Mouse (Mus musculus) right cerebral cortex, adult 18-20 months (tissue): ENCODE data around the gene Plekha6.
"Not testable (repeated sequence)": the region's sequence is repeated elsewhere in the genome, so short reads cannot be mapped to it uniquely, and the experiment has no call there.

Source experiments
- DNase-seq: peaks from one replicate; pipeline ENCODE4 v3.0.0; 2022; ENCODE audit warnings: mixed read lengths

The Plekha6 gene

GRCm38 (mm10) chr1:133328299-133328795 is 164.3 kb downstream of the Plekha6 start:
- DNase-seq: no peak

GRCm38 (mm10) chr1:133328896-133329637 is 165.1 kb downstream of the Plekha6 start:
- no peak for DNase-seq

GRCm38 (mm10) chr1:133329638-133329964 is 165.6 kb downstream of the Plekha6 start:
- no peak for DNase-seq

DNA sequence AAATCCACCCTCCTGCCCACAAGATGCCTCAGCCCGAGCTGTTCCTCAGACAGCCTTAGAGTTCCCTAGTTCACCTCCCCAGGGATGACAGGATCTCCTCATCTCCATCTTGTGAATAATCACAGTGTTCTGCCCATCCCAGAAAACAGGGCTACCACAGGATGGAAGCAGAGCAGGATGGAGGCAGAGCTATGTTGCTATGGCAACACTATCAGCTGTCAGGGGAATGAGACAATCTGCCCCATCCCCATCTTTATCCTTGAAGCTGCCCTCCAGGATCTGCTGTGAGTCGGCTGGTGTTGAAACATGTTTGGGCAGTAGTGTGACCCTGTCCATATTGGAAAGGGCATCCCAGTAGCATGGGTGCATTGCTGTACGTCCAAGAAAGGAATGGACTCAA is 167.1 kb downstream of the Plekha6 start:
- DNase-seq: no peak

DNA sequence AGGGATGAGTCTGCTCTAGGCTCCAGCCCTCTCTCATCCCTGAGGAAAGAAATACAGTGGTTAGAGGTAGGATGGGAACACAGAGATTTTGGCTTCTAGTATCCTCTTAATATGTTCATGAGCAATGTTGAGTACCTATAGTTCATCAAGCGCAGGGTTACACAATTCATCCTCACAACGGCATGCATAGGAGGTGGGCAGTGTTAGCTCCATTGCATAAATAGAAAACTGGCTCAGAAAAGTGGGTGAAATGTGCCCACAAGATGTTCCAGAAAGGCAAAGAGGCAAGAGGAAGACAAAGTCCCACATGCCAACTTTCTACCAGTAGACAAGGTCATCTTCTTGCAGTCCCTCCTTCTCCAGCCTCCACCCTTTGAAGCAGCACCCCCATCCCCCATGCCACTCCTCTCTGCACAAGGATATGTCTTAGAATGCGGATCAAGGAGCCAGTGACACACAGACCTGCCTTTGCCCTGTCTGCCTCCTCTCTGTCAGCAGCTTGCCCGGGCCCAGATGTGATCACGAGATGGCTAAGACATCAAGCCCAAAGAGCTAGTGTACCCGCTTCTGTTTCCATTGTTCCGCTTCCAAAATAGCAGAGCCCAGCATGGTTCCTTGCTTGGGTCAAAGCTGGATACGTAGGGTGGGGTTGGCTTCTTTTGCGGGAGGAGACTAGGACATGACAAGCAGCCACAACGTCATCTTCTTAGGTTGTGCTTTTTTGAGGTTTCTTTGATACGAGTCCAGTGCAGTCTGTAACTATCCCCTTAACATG is 168.8 kb downstream of the Plekha6 start:
- peak; percentile 39 for DNase-seq

DNA sequence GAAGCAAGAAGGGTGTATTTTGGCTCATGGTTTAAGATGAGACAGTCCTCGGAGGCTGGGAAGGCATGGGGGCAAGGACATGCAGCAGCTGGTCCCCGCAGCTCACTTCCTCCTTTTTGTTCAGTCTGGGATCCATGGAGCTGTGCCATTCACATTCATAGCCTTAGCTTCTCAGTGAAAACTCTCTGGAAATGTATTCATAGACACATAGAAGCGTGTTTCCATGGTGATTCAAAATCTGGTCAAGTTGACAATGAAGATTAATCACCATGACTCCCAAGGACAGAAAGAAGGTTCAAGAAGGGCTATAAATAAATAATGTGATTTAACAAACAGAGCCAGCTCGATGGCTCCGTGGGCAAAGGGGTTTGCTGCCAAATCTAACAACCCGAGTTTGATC is 169.9 kb downstream of the Plekha6 start:
- DNase-seq: no peak

DNA sequence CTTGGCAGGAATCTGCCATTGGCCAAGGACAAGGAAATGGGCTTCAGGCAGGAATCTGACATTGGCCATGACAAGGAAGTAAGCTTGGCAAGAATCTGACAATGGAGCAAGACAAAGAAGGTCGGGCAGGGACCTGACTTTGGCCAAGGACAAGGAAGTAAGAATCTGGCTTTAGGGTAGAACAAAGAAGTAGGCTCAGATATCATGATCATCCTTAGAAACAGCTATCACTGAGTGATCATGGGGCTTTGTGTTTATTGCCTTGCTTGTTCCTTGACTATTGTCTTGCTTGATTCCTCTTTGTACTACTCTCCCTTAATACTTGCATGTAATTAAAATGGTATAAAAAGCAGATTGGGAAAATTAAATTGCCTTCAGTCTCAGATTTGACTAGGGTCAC is 176.4 kb downstream of the Plekha6 start:
- DNase-seq: not testable (repeated sequence)

GRCm38 (mm10) chr1:133344357-133344756 is 180.3 kb downstream of the Plekha6 start:
- no peak for DNase-seq

DNA sequence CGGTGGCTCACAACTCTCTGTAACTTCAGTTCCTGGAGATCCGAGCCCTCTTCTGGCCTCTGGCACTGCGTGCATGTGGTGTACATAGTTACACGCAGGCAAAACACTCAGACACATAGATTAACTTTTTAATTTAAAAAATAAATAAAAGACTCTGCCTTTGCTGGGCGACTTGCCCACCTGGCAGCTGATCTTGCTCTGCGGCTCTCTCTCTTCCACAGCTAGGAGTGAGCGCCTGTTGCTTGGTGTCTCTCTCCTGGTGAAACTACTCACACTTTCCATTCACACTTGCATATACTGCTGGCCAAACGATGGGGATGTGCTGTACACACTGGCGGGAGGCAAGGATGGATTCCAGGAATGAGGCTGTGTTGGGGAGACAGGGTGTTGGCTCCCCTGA is 182.5 kb downstream of the Plekha6 start:
- no peak for DNase-seq

DNA sequence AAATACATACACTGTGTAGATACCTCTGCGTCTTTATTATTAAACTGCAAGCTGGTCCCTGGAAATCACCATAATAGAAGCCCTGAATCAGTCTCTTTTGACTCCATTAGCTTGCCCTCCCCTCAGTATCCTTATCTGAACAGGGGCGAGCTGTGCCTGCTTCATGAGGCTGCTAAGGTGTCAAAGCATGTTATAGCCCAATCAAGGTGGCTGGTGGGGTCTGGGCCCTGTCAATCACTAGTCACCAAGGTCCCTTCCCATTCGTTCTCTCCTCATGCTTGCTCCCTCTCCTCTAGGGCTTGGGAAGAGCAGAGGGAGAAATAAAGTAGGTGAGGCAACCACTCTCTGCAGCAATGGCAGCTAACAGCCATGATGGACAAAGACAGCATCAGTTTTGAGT is 183.2 kb downstream of the Plekha6 start:
- no peak for DNase-seq

DNA sequence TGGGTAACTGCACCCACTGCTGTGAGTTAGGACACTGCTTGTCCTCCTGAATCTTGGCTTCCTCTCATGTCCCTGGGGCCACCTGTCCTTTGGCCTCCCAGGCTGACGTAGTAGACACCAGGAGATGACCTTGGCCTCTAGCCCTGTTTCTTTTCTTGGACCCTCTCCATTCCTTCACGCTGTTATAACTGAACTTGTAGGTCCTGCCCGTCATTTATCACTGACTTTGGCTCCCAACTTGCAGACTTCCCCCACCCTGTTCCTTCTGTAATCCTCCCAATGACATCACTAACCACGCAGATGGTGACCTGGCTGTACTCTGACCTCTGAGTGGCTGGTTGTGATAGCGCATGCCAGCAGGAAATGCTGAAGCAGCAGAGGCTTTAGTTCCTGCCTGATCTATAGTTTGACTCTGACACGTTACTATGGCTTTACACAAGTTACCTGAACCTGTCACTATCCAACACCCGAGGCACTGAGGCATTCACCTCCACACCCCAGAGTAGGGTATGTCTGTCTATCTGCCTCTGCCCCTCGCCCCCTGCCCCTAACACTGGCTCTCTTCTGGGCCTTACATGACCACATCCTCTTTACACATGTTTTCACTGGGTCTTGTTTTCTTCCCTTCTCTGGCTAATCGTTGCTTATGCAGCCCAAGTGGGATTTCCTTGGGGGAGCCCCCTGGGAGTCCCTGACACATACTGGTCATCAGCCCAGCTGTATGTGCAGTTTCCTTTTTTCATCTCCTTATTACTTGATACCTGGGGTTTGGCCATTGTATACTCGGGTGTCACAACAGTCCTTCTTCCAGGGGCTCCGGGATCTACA is 183.9 kb downstream of the Plekha6 start:
- DNase-seq: no peak

- DNase-seq: no peak
These were observed 186.2 kb downstream of the Plekha6 start, which contains the start of gene Ren1 for GRCm38 (mm10) chr1:133350210-133350609. Ren1 (plus strand) TSS chr1:133350510.

- no peak for DNase-seq
These were observed 187.8 kb downstream of the Plekha6 start for GRCm38 (mm10) chr1:133351762-133352161.
